Mouse (Mus musculus): Measurements from ENCODE around the gene Col4a6.

The Col4a6 gene

DNA sequence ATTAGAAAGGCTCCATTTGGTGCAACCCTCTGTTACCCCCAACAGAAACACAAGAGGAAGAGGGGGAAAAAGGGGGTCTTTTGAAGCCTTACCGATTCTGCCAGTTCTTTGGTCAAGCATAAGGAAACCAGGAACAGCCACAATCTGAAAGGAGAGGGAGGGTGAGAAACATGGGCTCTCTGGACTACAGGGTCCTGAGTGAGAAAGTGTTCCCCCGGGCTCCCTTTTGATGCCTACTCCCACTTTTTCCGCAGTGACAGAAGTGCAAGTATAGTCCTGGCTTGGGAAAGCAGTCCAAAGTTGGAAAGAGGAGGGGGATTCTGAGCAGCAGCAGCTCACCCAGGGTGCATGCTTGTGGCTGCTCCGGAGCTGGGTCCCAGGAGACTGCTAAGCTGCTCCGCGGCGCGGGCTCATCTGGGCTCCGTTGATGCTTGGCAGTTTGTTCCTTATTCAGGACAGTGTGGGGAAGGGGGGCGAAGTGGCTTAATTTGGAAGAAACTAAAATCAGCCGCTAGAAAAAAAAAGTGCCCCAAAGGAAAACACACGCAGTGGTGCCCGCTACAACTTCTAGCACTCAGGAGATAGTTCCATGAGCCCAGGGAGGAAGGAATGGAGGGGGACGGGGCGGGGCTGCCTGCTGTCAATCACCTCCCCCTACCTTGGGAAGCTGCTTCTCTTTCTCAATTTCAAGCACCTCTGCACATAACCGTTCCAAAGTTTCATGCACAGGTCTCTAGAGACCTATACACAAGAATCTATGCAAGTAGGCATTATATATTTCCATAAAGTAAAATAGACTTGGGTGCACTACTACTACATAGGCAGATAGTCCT lies at the start of gene Col4a6:
Gene Col4a6 (minus strand): TSS at position 607 of the 833 bp plus-strand sequence.
- DNase-seq = no peak

DNA sequence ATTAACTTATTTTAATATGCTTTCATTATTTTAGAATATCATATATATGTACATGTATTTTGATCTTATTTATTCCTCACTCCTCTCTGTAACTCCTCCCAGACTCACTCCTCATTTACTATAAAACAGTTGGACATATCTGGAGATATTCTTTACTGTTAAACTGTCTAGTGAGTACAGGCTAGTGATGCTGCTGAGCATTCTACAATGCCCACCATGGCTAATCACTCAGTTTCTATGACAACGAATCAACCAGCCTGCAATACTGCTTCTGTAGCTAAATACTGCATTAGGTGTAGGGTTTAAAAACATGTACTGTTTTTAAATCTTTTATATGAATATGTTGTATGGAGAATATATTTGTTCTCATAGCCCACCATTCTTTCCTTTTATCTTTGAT lies 29.2 kb upstream of the Col4a6 start:
- no peak for DNase-seq

GRCm38 (mm10) chrX:141494545-141494944 lies 20.7 kb upstream of the Col4a6 start:
- no peak for DNase-seq

GRCm38 (mm10) chrX:141475566-141476327 lies 1.9 kb upstream of the Col4a6 start:
- DNase-seq = no peak

DNA sequence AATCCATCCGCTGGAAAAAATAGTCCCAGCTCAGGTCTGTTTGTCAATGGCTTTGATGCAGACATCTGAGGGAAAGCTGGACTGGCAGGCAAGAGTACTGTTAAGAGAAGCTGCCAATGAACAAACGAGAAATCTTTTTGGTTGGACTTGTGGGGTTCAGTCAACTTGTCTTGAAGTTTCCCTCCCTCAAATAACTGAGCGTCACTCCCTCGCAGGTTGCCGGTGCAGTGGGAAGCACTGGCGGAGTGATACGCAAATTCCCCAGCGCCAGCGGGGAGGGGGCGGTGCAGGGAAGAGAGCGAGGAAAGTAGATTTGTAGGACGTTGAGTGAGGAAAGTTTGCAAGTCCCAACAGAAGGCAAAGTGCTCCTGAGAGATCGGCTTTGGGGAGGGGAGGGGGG lies 1.2 kb upstream of the Col4a6 start, which contains the start of gene Col4a5:
Gene Col4a5 (plus strand): TSS at position 276 of the 400 bp plus-strand sequence.
- DNase-seq = no peak

DNA sequence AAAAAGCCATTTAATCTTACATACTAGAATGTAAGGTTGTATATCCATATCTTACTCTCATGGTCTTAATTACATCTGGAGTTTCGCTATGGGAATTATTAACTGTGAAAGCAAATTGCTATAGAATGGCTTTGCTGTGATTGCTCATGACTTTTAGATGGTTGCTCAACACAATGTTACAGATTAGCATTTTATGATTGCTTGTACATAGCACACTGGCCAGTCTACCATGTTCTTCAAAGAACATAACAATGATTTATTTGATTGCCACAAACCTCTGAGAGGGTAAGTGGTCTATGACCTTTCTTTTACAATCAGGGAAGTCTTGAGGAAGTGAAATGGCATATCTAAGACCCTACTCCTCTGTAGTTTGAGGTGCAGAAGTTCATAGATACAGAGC lies 25.9 kb downstream of the Col4a6 start:
- DNase-seq = no peak

- no peak for DNase-seq
Observed at GRCm38 (mm10) chrX:141439423-141439822, 34.5 kb downstream of the Col4a6 start.

GRCm38 (mm10) chrX:141436780-141437179 lies 37.1 kb downstream of the Col4a6 start:
- no peak for DNase-seq

GRCm38 (mm10) chrX:141415318-141415717 lies 58.6 kb downstream of the Col4a6 start:
- no peak for DNase-seq

DNA sequence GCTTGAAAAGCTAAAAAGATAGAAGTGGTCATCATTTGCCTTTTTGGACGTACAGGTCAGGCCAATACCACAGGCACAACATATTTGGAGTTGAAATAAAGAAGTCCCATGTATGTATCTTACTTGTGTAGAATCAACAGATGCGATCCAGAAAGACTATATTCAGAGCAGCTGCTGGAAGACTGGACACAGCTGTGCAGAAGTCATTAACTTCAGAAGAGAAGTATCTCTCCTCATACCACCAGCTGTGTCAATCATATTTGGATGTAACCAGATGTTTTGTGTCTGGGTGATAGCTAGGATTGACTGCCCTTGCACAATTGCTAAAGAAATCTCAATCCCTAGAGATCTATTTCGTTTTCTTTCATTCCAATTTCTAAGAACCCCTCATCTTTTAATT lies 77.6 kb downstream of the Col4a6 start:
- DNase-seq = no peak

- no peak for DNase-seq
Observed at GRCm38 (mm10) chrX:141385399-141386105, 88.3 kb downstream of the Col4a6 start.

GRCm38 (mm10) chrX:141384632-141385031 lies 89.2 kb downstream of the Col4a6 start:
- no peak for DNase-seq

GRCm38 (mm10) chrX:141370276-141370675 lies 103.6 kb downstream of the Col4a6 start:
- no peak for DNase-seq

GRCm38 (mm10) chrX:141363331-141363730 lies 110.5 kb downstream of the Col4a6 start:
- DNase-seq = no peak

GRCm38 (mm10) chrX:141341417-141341816 lies 132.5 kb downstream of the Col4a6 start:
- no peak for DNase-seq

- no peak for DNase-seq
Observed at GRCm38 (mm10) chrX:141328044-141328443, 145.8 kb downstream of the Col4a6 start.

- DNase-seq = no peak
Observed at GRCm38 (mm10) chrX:141324201-141324600, 149.7 kb downstream of the Col4a6 start.

DNA sequence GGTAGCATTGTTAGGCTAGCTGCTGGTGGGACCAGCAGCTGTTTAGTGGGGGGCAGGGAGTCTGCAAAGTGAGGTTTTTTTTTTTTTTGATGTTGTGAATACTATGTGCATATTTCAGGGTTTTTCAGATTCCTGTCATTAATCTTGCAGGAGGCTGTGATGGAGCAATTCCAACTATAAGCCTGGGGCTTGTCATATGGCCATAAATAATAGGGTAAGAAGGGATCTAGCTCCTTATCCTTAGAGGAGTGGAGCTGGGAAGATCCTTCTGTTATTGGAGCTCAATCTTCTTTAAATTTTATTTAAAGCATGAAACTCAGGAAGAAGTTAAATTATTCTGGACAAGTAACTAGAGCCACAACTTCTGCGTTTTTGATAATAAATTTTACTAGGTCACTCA lies 157.7 kb downstream of the Col4a6 start:
- no peak for DNase-seq

DNA sequence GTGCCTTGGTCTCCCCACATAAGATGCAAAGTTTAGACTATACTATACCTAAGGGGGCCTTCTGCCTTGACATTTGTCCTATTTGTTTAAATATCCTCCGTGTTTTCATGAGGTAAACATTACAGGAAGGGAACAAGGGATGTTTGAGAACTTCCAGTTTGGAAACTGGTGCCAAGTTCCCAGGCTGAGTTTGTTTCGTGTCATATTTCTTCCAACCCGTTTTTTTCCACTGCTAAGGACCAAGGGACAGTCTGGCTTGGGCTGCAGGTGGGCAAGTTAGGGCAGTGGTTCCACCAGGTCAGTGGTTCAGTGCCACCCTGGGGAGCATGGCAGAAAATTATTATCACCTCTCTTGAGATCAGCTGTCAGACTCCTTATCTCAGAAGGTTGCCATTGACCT lies 158.1 kb downstream of the Col4a6 start:
- DNase-seq = no peak

- DNase-seq = no peak
Observed at GRCm38 (mm10) chrX:141292702-141293462, 181.0 kb downstream of the Col4a6 start.

GRCm38 (mm10) chrX:141276397-141276796 lies 197.5 kb downstream of the Col4a6 start:
- no peak for DNase-seq

DNA sequence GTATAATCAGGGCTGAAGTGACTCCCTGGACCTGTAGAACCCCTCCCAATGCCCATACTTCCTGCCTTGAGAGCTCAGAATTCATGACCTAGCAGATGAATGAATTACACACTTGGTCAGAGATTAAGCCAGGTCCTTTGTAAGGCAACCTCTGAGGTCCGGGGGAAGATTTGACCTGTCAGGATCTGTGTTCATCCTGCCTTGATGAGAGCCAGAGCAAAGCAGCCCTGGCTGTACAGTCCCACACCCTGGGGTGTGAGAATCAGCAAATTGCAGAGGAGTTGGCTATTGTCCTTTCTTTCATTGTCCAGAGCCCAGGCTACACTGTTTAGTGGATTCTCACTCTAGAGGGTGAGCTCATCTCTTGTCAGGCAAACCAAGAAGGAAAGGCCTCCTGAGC lies 207.9 kb downstream of the Col4a6 start:
- DNase-seq = no peak

DNA sequence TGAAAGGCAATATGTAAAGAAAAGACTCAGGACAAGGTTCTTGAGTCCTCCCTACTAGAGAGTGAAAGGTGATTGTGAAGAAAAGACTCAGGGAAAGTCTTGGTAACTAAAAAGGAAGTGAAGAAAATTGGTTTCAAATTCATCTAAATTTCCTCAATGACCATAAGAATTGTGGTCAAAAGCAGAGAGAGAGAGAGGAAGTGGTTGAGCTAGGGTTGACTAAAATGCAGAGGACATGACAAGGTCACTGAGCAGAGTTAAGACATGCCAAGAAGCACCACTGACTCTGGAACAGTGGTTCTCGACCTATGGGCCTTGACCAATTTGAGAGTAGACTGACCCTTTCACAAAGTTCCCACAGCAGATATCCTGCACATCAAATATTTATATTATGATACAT lies 224.2 kb downstream of the Col4a6 start:
- no peak for DNase-seq
